Mouse (Mus musculus): Measurements from ENCODE around the gene Selplg. TPM values are rescaled to one million over a fixed set of nuclear protein-coding genes. Genes with fewer than 3 reads are reported as not detected.
"Not testable (repeated sequence)": the region's sequence is repeated elsewhere in the genome, so short reads cannot be mapped to it uniquely, and the experiment has no call there.

The Selplg gene
- polyA plus RNA-seq, 1 experiment from 2014 or later, result 205 TPM

GRCm38 (mm10) chr5:113827991-113828411, 4.4 kb downstream of the Selplg start:
- DNase-seq (ENCODE audit: low spot score), result peak; percentile 46

GRCm38 (mm10) chr5:113826619-113827018, 5.8 kb downstream of the Selplg start:
- DNase-seq (ENCODE audit: low spot score), result no peak

- DNase-seq (ENCODE audit: low spot score), result peak; percentile 76
Measured at GRCm38 (mm10) chr5:113825558-113825957, 6.9 kb downstream of the Selplg start.

- peak; percentile 56 for DNase-seq (ENCODE audit: low spot score)
Measured at GRCm38 (mm10) chr5:113824228-113824627, 8.2 kb downstream of the Selplg start.

- no peak for DNase-seq (ENCODE audit: low spot score)
Measured at GRCm38 (mm10) chr5:113818572-113818971, 13.9 kb downstream of the Selplg start.

- DNase-seq (ENCODE audit: low spot score), result peak; percentile 85
Measured at GRCm38 (mm10) chr5:113815638-113816152, 16.7 kb downstream of the Selplg start.

GRCm38 (mm10) chr5:113815041-113815389, 17.4 kb downstream of the Selplg start:
- no peak for DNase-seq (ENCODE audit: low spot score)

GRCm38 (mm10) chr5:113814111-113815040, 18.1 kb downstream of the Selplg start:
- no peak for DNase-seq (ENCODE audit: low spot score)

- peak; percentile 41 for DNase-seq (ENCODE audit: low spot score)
Measured at GRCm38 (mm10) chr5:113813608-113814007, 18.8 kb downstream of the Selplg start.

- DNase-seq (ENCODE audit: low spot score), result no peak
Measured at GRCm38 (mm10) chr5:113812638-113813037, 19.8 kb downstream of the Selplg start.

GRCm38 (mm10) chr5:113811824-113812420, 20.5 kb downstream of the Selplg start:
- not testable (repeated sequence) for DNase-seq (ENCODE audit: low spot score)

- DNase-seq (ENCODE audit: low spot score), result no peak
Measured at GRCm38 (mm10) chr5:113810111-113810510, 22.3 kb downstream of the Selplg start.

- no peak for DNase-seq (ENCODE audit: low spot score)
Measured at GRCm38 (mm10) chr5:113808177-113808576, 24.3 kb downstream of the Selplg start.

GRCm38 (mm10) chr5:113807712-113808111, 24.7 kb downstream of the Selplg start:
- no peak for DNase-seq (ENCODE audit: low spot score)

- no peak for DNase-seq (ENCODE audit: low spot score)
Measured at GRCm38 (mm10) chr5:113806414-113806813, 26.0 kb downstream of the Selplg start.

- no peak for DNase-seq (ENCODE audit: low spot score)
Measured at GRCm38 (mm10) chr5:113805301-113805700, 27.1 kb downstream of the Selplg start.

GRCm38 (mm10) chr5:113804395-113804966, 28.0 kb downstream of the Selplg start:
- no peak for DNase-seq (ENCODE audit: low spot score)

GRCm38 (mm10) chr5:113800280-113800679, 32.2 kb downstream of the Selplg start, which contains the start of gene Tmem119:
Gene Tmem119, minus strand, starts transcription at chr5:113800516.
- DNase-seq (ENCODE audit: low spot score), result no peak

- DNase-seq (ENCODE audit: low spot score), result no peak
Measured at GRCm38 (mm10) chr5:113799691-113800090, 32.8 kb downstream of the Selplg start.

- no peak for DNase-seq (ENCODE audit: low spot score)
Measured at GRCm38 (mm10) chr5:113798525-113798924, 33.9 kb downstream of the Selplg start.

GRCm38 (mm10) chr5:113797149-113797882, 35.1 kb downstream of the Selplg start:
- peak; percentile 34 for DNase-seq (ENCODE audit: low spot score)

Data from thymus, postnatal 0 days (tissue).